Mouse (Mus musculus) spleen, postnatal 14 days (tissue): Measurements from ENCODE around the gene Neurl4.

Experiments used
- DNase-seq, 2 experiments: peaks; one replicate each; pipeline ENCODE4 v3.0.0; 2021 to 2022; ENCODE audit warnings: low spot score in 2 of 2

Gene Neurl4

GRCm38 (mm10) chr11:69932254-69932653 lies 31.4 kb downstream of the Neurl4 start:
- DNase-seq: no peak

- no peak for DNase-seq
These were observed 32.2 kb downstream of the Neurl4 start for GRCm38 (mm10) chr11:69933066-69933465.

- peak; percentile 91 to 97 for DNase-seq
These were observed 33.3 kb downstream of the Neurl4 start for GRCm38 (mm10) chr11:69934169-69934568.

- no peak for DNase-seq
These were observed 33.8 kb downstream of the Neurl4 start for GRCm38 (mm10) chr11:69934681-69935080.

- peak; percentile 76 to 81 for DNase-seq
These were observed 34.4 kb downstream of the Neurl4 start, which contains the start of gene Ybx2 for GRCm38 (mm10) chr11:69935137-69935879. Gene Ybx2 (plus strand): TSS chr11:69935796.

GRCm38 (mm10) chr11:69936156-69936555 lies 35.3 kb downstream of the Neurl4 start:
- no peak for DNase-seq

GRCm38 (mm10) chr11:69936714-69937347 lies 36.0 kb downstream of the Neurl4 start:
- no peak for DNase-seq

GRCm38 (mm10) chr11:69937385-69937784 lies 36.5 kb downstream of the Neurl4 start:
- no peak for DNase-seq

- DNase-seq: no peak
These were observed 37.0 kb downstream of the Neurl4 start for GRCm38 (mm10) chr11:69937834-69938233.

GRCm38 (mm10) chr11:69938401-69938979 lies 37.6 kb downstream of the Neurl4 start:
- DNase-seq: no peak

- DNase-seq: no peak
These were observed 38.3 kb downstream of the Neurl4 start for GRCm38 (mm10) chr11:69939181-69939580.

GRCm38 (mm10) chr11:69939731-69940130 lies 38.9 kb downstream of the Neurl4 start:
- DNase-seq: no peak

- no peak for DNase-seq
These were observed 40.1 kb downstream of the Neurl4 start for GRCm38 (mm10) chr11:69940962-69941361.

GRCm38 (mm10) chr11:69945216-69945615 lies 44.3 kb downstream of the Neurl4 start:
- DNase-seq: no peak

- peak in 1 of 2 experiments; percentile 21 for DNase-seq
These were observed 45.4 kb downstream of the Neurl4 start for GRCm38 (mm10) chr11:69945997-69946891.

GRCm38 (mm10) chr11:69947337-69948065 lies 46.6 kb downstream of the Neurl4 start:
- peak; percentile 50 to 56 for DNase-seq

- peak; percentile 92 to 94 for DNase-seq
These were observed 47.3 kb downstream of the Neurl4 start, which contains the start of gene Slc2a4 for GRCm38 (mm10) chr11:69948066-69948762. Gene Slc2a4 (minus strand): TSS chr11:69948188.

- peak; percentile 81 to 88 for DNase-seq
These were observed 47.9 kb downstream of the Neurl4 start for GRCm38 (mm10) chr11:69948763-69949150.

GRCm38 (mm10) chr11:69950807-69951459 lies 50.1 kb downstream of the Neurl4 start:
- no peak for DNase-seq

- no peak for DNase-seq
These were observed 51.4 kb downstream of the Neurl4 start for GRCm38 (mm10) chr11:69952274-69952673.
